Mouse (Mus musculus): ENCODE results near the gene Gm5797. TPM values are rescaled to one million over a fixed set of nuclear protein-coding genes. Genes with fewer than 3 reads are reported as not detected.

Gm5797 gene
- polyA plus RNA-seq (2021; fragmentation: Nextera tagmentation): not detected in 2 replicates
- long read RNA-seq, experiment 1: 0 reads
- long read RNA-seq, experiment 2: 0 reads

DNA sequence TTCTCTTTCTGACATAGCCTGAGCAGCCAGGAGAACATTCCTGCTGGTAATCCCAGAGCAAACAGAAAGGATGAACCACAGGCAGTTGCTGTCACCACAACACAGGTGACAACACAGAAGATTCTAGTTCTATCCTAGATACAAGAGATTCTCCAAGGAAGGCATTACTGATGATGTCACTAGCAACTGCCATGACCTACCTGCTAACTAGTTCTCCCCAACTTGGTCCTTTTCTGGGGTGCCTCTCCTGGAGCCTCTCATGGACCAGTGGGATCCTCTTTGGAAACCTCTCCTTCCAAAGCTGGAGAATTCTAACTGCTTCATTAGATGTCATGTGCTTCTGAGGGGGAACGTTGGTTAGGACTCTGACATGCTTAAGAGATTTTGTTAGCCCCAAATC lies at the start of gene Gm5797:
Gene Gm5797, minus strand, starts transcription at position 101 of the 400 bp plus-strand sequence.

DNA sequence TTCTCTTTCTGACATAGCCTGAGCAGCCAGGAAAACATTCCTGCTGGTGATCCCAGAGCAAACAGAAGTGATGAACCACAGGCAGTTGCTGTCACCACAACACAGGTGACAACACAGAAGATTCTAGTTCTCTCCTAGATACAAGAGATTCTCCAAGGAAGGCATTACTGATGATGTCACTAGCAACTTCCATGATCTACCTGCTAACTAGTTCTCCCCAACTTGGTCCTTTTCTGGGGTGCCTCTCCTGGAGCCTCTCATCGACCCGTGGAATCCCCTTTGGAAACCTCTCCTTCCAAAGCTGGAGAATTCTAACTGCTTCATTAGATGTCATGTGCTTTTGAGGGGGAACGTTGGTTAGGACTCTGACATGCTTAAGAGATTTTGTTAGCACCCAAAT lies 32.8 kb upstream of the Gm5797 start, which contains the start of gene Gm8374:
Gene Gm8374, minus strand, starts transcription at position 101 of the 400 bp plus-strand sequence.

DNA sequence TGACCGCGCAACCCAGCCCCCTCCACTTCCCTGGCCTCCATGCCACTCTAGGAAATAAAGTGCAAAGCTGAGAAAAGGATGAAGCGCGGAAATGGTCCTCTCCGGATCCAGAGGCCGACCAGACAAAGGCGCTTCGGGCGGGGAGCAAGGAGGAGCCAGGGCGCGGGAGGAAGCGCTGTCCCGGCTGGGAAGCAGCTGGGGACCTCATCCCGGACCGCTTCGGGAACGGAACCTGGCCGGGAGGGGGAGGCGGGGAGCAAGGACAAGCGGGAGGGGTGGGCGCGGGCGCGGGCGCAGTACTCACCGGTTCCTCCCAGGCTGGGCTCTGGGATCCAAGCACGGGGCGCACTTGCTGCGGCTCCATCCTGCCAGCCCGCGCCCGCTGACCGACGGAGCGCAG lies 17.5 kb downstream of the Gm5797 start, which contains the start of gene Gm3739:
Gene Gm3739, minus strand, starts transcription at position 389 of the 400 bp plus-strand sequence.

Other genes with a start within 250 kb of the Gm5797 start
- 3.0 and 3.1 TPM in 2 replicates for gene Gm3696, start 231.8 kb downstream of the Gm5797 start, polyA plus RNA-seq (2021; fragmentation: Nextera tagmentation)
- not detected in 2 replicates for gene Gm6676, start 207.0 kb downstream of the Gm5797 start, polyA plus RNA-seq (2021; fragmentation: Nextera tagmentation)
- 3.6 and 4.7 TPM in 2 replicates for gene Gm3512, start 157.9 kb downstream of the Gm5797 start, polyA plus RNA-seq (2021; fragmentation: Nextera tagmentation)
- gene Gm16434, start 137.9 kb downstream of the Gm5797 start, polyA plus RNA-seq (2021; fragmentation: Nextera tagmentation): not detected in 2 replicates
- not detected in 2 replicates for gene Gm3727, start 67.7 kb downstream of the Gm5797 start, polyA plus RNA-seq (2021; fragmentation: Nextera tagmentation)
- 0.72 and 1.1 TPM in 2 replicates for gene Gm3739, start 17.3 kb downstream of the Gm5797 start, polyA plus RNA-seq (2021; fragmentation: Nextera tagmentation)
- not detected in 2 replicates for gene Gm8374, start 32.7 kb upstream of the Gm5797 start, polyA plus RNA-seq (2021; fragmentation: Nextera tagmentation)
- gene Gm3755, start 118.5 kb upstream of the Gm5797 start, polyA plus RNA-seq (2021; fragmentation: Nextera tagmentation): not detected in 2 replicates
- gene Gm3752, start 151.4 kb upstream of the Gm5797 start, polyA plus RNA-seq (2021; fragmentation: Nextera tagmentation): 0.31 and 0.83 TPM in 2 replicates
- 1.2 TPM in 2 replicates for gene Gm3558, start 236.2 kb upstream of the Gm5797 start, polyA plus RNA-seq (2021; fragmentation: Nextera tagmentation)